Mouse (Mus musculus) midbrain, embryonic 11.5 days (tissue): ENCODE measurements around the gene Etfbkmt. TPM values are rescaled to one million over a fixed set of nuclear protein-coding genes. Genes with fewer than 3 reads are reported as not detected.

Source experiments
- ATAC-seq: fragments of 200-750 bp; cut with Nextera tagmentation; 2 replicates; pipeline ENCODE4 v1.8.0; 2017; ENCODE audit warnings: moderate TSS enrichment, moderate library complexity; ENCODE audit not compliant: low FRiP score
- DNase-seq: peaks from one replicate; pipeline ENCODE4 v3.0.0; 2015; ENCODE audit warnings: low spot score; ENCODE audit errors: missing footprints
- H3K27ac ChIP-seq: fragments of 300-500 bp; sonication (generic); 2 replicates; pipeline ENCODE4 v1.5.1; 2014; ENCODE audit warnings: low read depth, low read length
- H3K27me3 ChIP-seq: fragments of 300-500 bp; sonication (generic); 2 replicates; pipeline ENCODE4 v1.6.1; 2014; ENCODE audit warnings: mild to moderate bottlenecking, low read length, moderate library complexity, mixed read lengths; ENCODE audit not compliant: control insufficient read depth, insufficient read depth
- H3K36me3 ChIP-seq: fragments of 300-500 bp; sonication (generic); 2 replicates; pipeline ENCODE4 v1.6.1; 2014; ENCODE audit warnings: mild to moderate bottlenecking, low read length, moderate library complexity, mixed read lengths; ENCODE audit not compliant: control insufficient read depth, insufficient read depth
- H3K4me1 ChIP-seq: fragments of 300-500 bp; sonication (generic); 2 replicates; pipeline ENCODE4 v1.6.1; 2014; ENCODE audit warnings: low read length; ENCODE audit not compliant: control insufficient read depth, insufficient read depth
- H3K4me2 ChIP-seq: fragments of 300-500 bp; sonication (generic); 2 replicates; pipeline ENCODE4 v1.6.1; 2014; ENCODE audit warnings: mild to moderate bottlenecking, moderate library complexity
- H3K4me3 ChIP-seq: fragments of 300-500 bp; sonication (generic); 2 replicates; pipeline ENCODE4 v1.5.1; 2014; ENCODE audit warnings: low read depth, low read length
- H3K9ac ChIP-seq: fragments of 300-500 bp; sonication (generic); 2 replicates; pipeline ENCODE4 v1.6.1; 2014; ENCODE audit warnings: low read length
- H3K9me3 ChIP-seq: fragments of 300-500 bp; sonication (generic); 2 replicates; pipeline ENCODE4 v1.6.1; 2016; ENCODE audit warnings: low read length; ENCODE audit not compliant: control insufficient read depth
- WGBS: fragments of 180-500 bp; shearing (Covaris S2); extraction: QIAGEN DNeasy Blood & Tissue Kit; methylation state at CpG from one replicate; pipeline ENCODE4 v1.1.7; 2014; 5-methylcytosine and 5-hydroxymethylcytosine counted together
- polyA plus RNA-seq: library from polyadenylated mRNA; unstranded; fragments of >200 nt; fragmentation: Nextera tagmentation; extraction: Ambion mirVana; gene quantifications from 2 replicates; pipeline ENCODE4 v1.2.1, GENCODE M21; 2014

Etfbkmt gene
- polyA plus RNA-seq = 8.0 and 8.6 TPM in 2 replicates

GRCm38 (mm10) chr6:149139471-149139870 is at the start of gene Etfbkmt:
Etfbkmt (plus strand) TSS chr6:149139849.
- Histone ChIP-seq H3K36me3 (no peaks in the 10 kb centered on the region), H3K9me3 (no peaks in the 10 kb centered on the region), H3K27me3 (no peaks in the 10 kb centered on the region), H3K9ac (no peak within 1 kb of the TSS), H3K4me3 (no peak within 1 kb of the TSS), H3K4me2 (no peak within 1 kb of the TSS), H3K4me1 (0 out of 2 replicates have a peak, but pooled peaks cover 2% of the 10 kb centered on the region), H3K27ac (no peak within 1 kb of the TSS)
- ATAC-seq (no peak), DNase-seq (no peak)
- WGBS = 84% methylated on average over 1 of the region's 1 CpGs

GRCm38 (mm10) chr6:149092406-149092805 is 47.2 kb upstream of the Etfbkmt start:
- 95% methylated on average over 6 of the region's 6 CpGs for WGBS
- Histone ChIP-seq H3K27ac (no peak overlapping the region), H3K36me3 (no peaks in the 10 kb centered on the region), H3K9ac (no peak overlapping the region), H3K4me2 (no peak overlapping the region), H3K27me3 (no peaks in the 10 kb centered on the region), H3K4me1 (no peaks in the 10 kb centered on the region), H3K4me3 (no peak overlapping the region), H3K9me3 (no peaks in the 10 kb centered on the region)
- no peak for DNase-seq
- ATAC-seq = no peak

- ATAC-seq (no peak), DNase-seq (no peak)
- Histone ChIP-seq H3K9me3 (no peaks in the 10 kb centered on the region), H3K27me3 (no peaks in the 10 kb centered on the region), H3K27ac (no peak overlapping the region), H3K4me3 (no peak overlapping the region), H3K36me3 (no peaks in the 10 kb centered on the region), H3K4me1 (no peaks in the 10 kb centered on the region), H3K9ac (no peak overlapping the region), H3K4me2 (no peak overlapping the region)
- 65% methylated on average over 5 of the region's 5 CpGs for WGBS
Measured at GRCm38 (mm10) chr6:149093465-149093864, 46.2 kb upstream of the Etfbkmt start.

DNA sequence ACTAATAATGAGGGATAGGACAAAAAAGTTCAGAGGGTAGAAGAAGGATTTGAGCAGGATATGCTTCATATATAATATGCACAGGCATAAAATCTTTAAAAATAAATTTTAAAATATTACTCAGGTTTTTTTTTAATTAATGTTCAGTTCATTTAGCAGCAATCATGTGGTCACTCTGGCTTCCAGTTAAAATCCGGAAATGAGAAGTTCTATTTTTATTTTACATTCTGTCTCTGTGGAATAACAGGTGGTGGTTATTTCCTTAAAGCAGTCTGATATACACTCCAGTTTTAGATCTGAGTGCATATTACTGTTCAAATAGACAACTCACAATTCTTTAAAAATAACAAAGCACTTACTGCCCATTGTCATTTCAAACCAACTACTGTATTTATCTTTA is 45.1 kb upstream of the Etfbkmt start:
- ATAC-seq = no peak

DNA sequence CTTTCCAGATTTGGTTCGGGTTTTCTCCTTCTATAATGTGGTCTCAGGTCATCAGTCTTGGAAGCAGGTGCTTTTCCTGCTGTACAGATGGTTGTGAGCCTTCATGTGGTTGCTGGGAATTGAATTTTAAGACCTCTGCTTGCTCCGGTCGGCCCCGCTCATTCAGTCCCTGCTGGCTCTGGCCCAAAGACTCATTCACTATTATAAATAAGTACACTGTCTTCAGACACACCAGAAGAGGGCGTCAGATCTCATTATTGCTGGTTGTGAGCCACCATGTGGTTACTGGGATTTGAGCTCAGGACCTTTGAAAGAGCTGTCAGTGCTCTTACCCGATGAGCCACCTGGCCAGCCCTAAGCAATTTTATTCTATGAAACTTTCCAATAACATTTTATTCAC is 44.3 kb upstream of the Etfbkmt start:
- no peak for ATAC-seq
- H3K27me3 ChIP-seq = no peaks in the 10 kb centered on the region

More for the DNA sequence above, 45.1 kb upstream of the Etfbkmt start:
- H3K4me3 ChIP-seq = no peak overlapping the region
- H3K36me3 ChIP-seq = no peaks in the 10 kb centered on the region
- WGBS = 79% methylated on average over 1 of the region's 1 CpGs
- no peak for DNase-seq
- H3K4me1 ChIP-seq = peaks cover 1% of the 10 kb centered on the region; the same call in 1 of the 2 replicates
- H3K4me2 ChIP-seq = no peak overlapping the region
- no peak overlapping the region for H3K9ac ChIP-seq
- no peak overlapping the region for H3K27ac ChIP-seq
- H3K9me3 ChIP-seq = no peaks in the 10 kb centered on the region
- H3K27me3 ChIP-seq = no peaks in the 10 kb centered on the region

DNA sequence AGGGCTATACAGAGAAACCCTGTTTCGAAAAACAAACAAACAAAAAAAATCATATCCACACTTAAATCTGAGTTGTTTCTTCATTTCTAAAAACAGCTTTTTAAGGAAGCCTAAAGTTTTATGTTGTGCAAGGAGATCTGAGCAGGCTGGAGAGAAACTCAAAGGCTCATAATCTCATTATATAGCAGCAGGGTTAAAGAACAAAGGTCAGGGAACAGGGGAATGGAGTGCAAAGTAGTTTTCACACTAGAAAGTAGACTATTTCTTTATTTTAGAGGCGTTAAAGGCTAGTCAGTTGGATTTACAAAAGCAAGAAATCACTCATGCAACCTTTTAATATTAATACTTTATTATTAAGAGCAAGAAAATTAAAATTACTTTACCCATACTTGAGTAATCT is 43.4 kb upstream of the Etfbkmt start:
- H3K4me1 ChIP-seq = peaks cover 3% of the 10 kb centered on the region; the same call in 1 of the 2 replicates
- no peak for ATAC-seq
- WGBS = 88% methylated on average over 2 of the region's 2 CpGs

More for the DNA sequence above, 44.3 kb upstream of the Etfbkmt start:
- Histone ChIP-seq H3K4me1 (peaks cover 3% of the 10 kb centered on the region; the same call in 1 of the 2 replicates), H3K9me3 (no peaks in the 10 kb centered on the region), H3K27ac (no peak overlapping the region), H3K9ac (no peak overlapping the region), H3K36me3 (no peaks in the 10 kb centered on the region), H3K4me3 (no peak overlapping the region), H3K4me2 (no peak overlapping the region)
- DNase-seq = no peak
- WGBS = 84% methylated on average over 6 of the region's 6 CpGs

GRCm38 (mm10) chr6:149097276-149097675 is 42.4 kb upstream of the Etfbkmt start:
- 98% methylated on average over 1 of the region's 1 CpGs for WGBS
- H3K36me3 ChIP-seq = no peaks in the 10 kb centered on the region
- no peak overlapping the region for H3K4me2 ChIP-seq
- H3K27me3 ChIP-seq = no peaks in the 10 kb centered on the region
- H3K4me3 ChIP-seq = no peak overlapping the region
- no peak overlapping the region for H3K9ac ChIP-seq
- DNase-seq = no peak
- H3K9me3 ChIP-seq = no peaks in the 10 kb centered on the region
- ATAC-seq = no peak
- peaks cover 3% of the 10 kb centered on the region; the same call in 1 of the 2 replicates for H3K4me1 ChIP-seq
- no peak overlapping the region for H3K27ac ChIP-seq

More for the DNA sequence above, 43.4 kb upstream of the Etfbkmt start:
- no peaks in the 10 kb centered on the region for H3K9me3 ChIP-seq
- H3K27me3 ChIP-seq = no peaks in the 10 kb centered on the region
- no peak overlapping the region for H3K4me3 ChIP-seq
- H3K27ac ChIP-seq = no peak overlapping the region
- H3K36me3 ChIP-seq = no peaks in the 10 kb centered on the region
- DNase-seq = no peak
- no peak overlapping the region for H3K9ac ChIP-seq
- H3K4me2 ChIP-seq = no peak overlapping the region

DNA sequence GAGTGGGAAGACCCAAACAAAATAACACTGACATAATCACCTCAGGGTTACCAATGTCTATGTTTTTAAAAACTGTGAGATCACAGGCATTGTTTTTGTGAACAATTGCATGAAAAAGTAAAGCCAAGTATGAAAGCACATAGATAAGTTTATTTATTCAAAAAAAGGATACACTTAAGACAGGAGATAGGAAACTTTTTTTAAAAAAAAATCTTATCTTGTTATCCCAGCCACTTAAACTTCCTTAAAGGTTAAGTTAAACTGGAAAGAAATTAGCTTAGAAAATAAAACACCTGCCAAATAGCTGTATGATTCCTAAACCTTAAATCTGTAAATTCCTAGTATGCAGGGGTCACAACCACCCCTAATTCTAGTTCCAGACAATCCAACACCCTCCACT is 40.7 kb upstream of the Etfbkmt start:
- no peaks in the 10 kb centered on the region for H3K36me3 ChIP-seq
- peaks cover 3% of the 10 kb centered on the region; the same call in 1 of the 2 replicates for H3K4me1 ChIP-seq
- no peak for DNase-seq
- H3K9me3 ChIP-seq = no peaks in the 10 kb centered on the region
- no peak overlapping the region for H3K27ac ChIP-seq
- H3K27me3 ChIP-seq = no peaks in the 10 kb centered on the region
- no peak overlapping the region for H3K9ac ChIP-seq
- H3K4me3 ChIP-seq = no peak overlapping the region
- no peak for ATAC-seq
- 0 out of 2 replicates have a peak overlapping the region, but pooled peaks have one; percentile 77 for H3K4me2 ChIP-seq

GRCm38 (mm10) chr6:149100174-149101075 is 39.2 kb upstream of the Etfbkmt start:
- H3K4me3 ChIP-seq = peak overlapping the region; percentile 86
- 2% methylated on average over 52 of the region's 52 CpGs for WGBS
- DNase-seq (peak; percentile 98), ATAC-seq (peak; percentile 73)
- no peaks in the 10 kb centered on the region for H3K9me3 ChIP-seq
- peak overlapping the region; percentile 96 for H3K9ac ChIP-seq
- H3K4me1 ChIP-seq = peaks cover 3% of the 10 kb centered on the region; the same call in 1 of the 2 replicates
- H3K4me2 ChIP-seq = peak overlapping the region; percentile 77
- H3K27me3 ChIP-seq = no peaks in the 10 kb centered on the region
- H3K27ac ChIP-seq = peak overlapping the region; percentile 97
- H3K36me3 ChIP-seq = no peaks in the 10 kb centered on the region
